Comparison of ENCODE assay signal across 9 mouse cellular contexts in the genomic region with DNA sequence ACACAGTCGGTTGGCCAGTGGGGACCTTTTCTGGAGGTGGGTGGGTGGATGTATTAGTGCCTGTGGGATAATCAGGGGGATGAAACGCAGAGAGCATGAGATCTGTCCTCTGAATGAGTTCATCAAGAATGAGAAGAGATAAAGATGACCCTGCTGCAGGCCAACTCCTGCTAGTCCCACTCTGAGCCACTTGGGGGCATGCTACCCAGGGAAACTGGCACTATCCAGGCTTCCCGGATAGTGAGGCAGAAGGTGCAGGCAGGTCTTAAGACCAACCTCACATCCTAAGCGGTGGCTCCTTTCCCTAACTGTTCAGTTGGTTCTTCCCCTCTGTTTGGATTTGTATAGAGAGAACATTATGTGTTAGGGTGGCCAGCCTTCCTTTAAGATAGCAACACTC.
DNase-seq lines count a peak whose midpoint lies in the region; TF ChIP-seq lines count a peak whose summit lies in the region.
"Had no signal": no experiment of that assay in that cellular context is flagged by ENCODE, and none has a peak within 500 bp of the region (broad histone marks: within the 10 kb centered on the region; RNA-seq: fewer than 3 reads in every experiment).

No protein-coding gene starts in this region.

- peak; percentile 32 for DNase-seq in gastrocnemius, adult 2 months
- no peak for DNase-seq in gastrocnemius, adult 8-10 months (ENCODE audit: low spot score in 2 of 2)
- DNase-seq in testis, postnatal 14 days (ENCODE audit: low spot score), result no peak
- peak; percentile 27 for DNase-seq in kidney, postnatal 14 days
- DNase-seq in lung, postnatal 36 days, result peak; percentile 39
- DNase-seq in B cell, adult 2 months, result no peak
- no peak for DNase-seq in limb, embryonic 10.5 days (ENCODE audit: low spot score)

- no peaks in the 10 kb centered on the region for H3K9me3 ChIP-seq in limb, embryonic 10.5 days (replicated peaks)
- H3K9me3 ChIP-seq: embryonic facial prominence, embryonic 13.5 days had no signal

- H3K4me1 ChIP-seq in testis, adult 2 months (ENCODE audit: control insufficient read depth, insufficient read depth, low read length), result no peaks in the 10 kb centered on the region
- H3K4me1 ChIP-seq in limb, embryonic 10.5 days, result no peaks in the 10 kb centered on the region; the same call in 1 of the 2 replicates

- no peaks in the 10 kb centered on the region for H3K36me3 ChIP-seq in testis, adult 2 months (ENCODE audit: control insufficient read depth, insufficient read depth, low read length)
- no peaks in the 10 kb centered on the region for H3K36me3 ChIP-seq in limb, embryonic 10.5 days
- H3K36me3 ChIP-seq: embryonic facial prominence, embryonic 13.5 days had no signal

- TF ChIP-seq POLR2A in testis, adult 2 months (IDR thresholded peaks at IDR 0.05; ENCODE audit: control insufficient read depth, low read depth, low read length), result no peak

- TF ChIP-seq CTCF in gastrocnemius, adult 2 months (IDR thresholded peaks at IDR 0.05), result peak; percentile 55
- TF ChIP-seq CTCF in testis, adult 2 months (IDR thresholded peaks at IDR 0.05; ENCODE audit: control insufficient read depth, insufficient read depth, insufficient replicate concordance, low read depth, low read length), result peak; percentile 43; the same call in 1 of the 2 replicates

- H3K27me3 ChIP-seq in testis, adult 2 months (ENCODE audit: control insufficient read depth, insufficient read depth, low read length), result no peaks in the 10 kb centered on the region
- no peaks in the 10 kb centered on the region for H3K27me3 ChIP-seq in limb, embryonic 10.5 days (ENCODE audit: low read depth, poor library complexity, severe bottlenecking)
- H3K27me3 ChIP-seq: embryonic facial prominence, embryonic 13.5 days had no signal

- no peak overlapping the region for H3K27ac ChIP-seq in gastrocnemius, adult 2 months
- no peak overlapping the region for H3K27ac ChIP-seq in testis, adult 2 months (ENCODE audit: control insufficient read depth, insufficient read depth, low read depth, low read length)
- no peak overlapping the region for H3K27ac ChIP-seq in limb, embryonic 10.5 days
- H3K27ac ChIP-seq: embryonic facial prominence, embryonic 13.5 days had no signal

- intact Hi-C loops in gastrocnemius, adult 2 months (cut with DNase I), result loop anchor here (10.0 kb wide), 1 partner anchor 266 kb away; no protein-coding TSS in a partner anchor

- 62% methylated on average over 4 of the region's 4 CpGs for WGBS in limb, embryonic 10.5 days

- H3K4me3 ChIP-seq in gastrocnemius, adult 2 months, result no peak overlapping the region
- H3K4me3 ChIP-seq in testis, adult 2 months (ENCODE audit: control insufficient read depth, low read depth, low read length), result no peak overlapping the region
- no peak overlapping the region for H3K4me3 ChIP-seq in limb, embryonic 10.5 days
- H3K4me3 ChIP-seq: embryonic facial prominence, embryonic 13.5 days had no signal

Comparison
In these comparisons a context has a peak if more than half of its experiments do, and no peak if none do; other contexts are left out.
1. DNase-seq: peak in gastrocnemius, adult 2 months (single experiment), kidney, postnatal 14 days (single experiment) and lung, postnatal 36 days (single experiment); none in gastrocnemius, adult 8-10 months (0 of 2), testis, postnatal 14 days (single experiment), B cell, adult 2 months (0 of 2) and limb, embryonic 10.5 days (single experiment).